Mouse (Mus musculus) T-helper 1 cell (primary cell): ENCODE data around the gene Abtb2.

Source experiments
- in situ Hi-C: fragments of 300-600 bp; cut with MboI, MseI; formaldehyde crosslinking; loops from one replicate; pipeline ENCODE4 v1.15.1; 2025; ENCODE audit warnings: high pct_unique_total_duplicates

Abtb2 gene

GRCm38 (mm10) chr2:103613865-103614264 is 47.8 kb downstream of the Abtb2 start:
- in situ Hi-C loops, result loop anchor here (10.0 kb wide), 1 partner anchor 61 kb away; no protein-coding TSS in a partner anchor

DNA sequence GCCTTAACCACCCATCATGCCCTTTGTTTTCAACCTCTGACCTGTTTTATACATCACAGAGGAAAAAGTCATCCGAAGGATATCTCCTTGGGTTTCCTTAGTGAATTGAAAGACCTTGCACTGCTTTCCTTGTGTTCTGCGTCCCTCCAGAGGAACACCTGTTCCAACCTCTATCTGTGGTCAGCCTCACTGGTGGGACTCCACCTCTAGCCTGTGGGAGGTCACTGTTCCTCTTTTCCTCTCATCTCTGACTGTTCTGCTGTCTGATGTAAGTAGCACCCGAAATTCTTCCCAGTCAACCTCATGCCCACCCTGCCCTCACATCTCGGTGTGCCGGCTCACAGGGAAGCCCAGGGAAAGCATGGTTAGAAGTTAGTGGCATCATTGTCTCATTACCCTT is 48.9 kb downstream of the Abtb2 start:
- in situ Hi-C loops, result loop anchor here (5.0 to 10.0 kb wide), 2 partner anchors 38 to 60 kb away; no protein-coding TSS in a partner anchor

GRCm38 (mm10) chr2:103618407-103618806 is 52.3 kb downstream of the Abtb2 start:
- in situ Hi-C loops, result loop anchor here (5.0 to 10.0 kb wide), 2 partner anchors 41 to 56 kb away; no protein-coding TSS in a partner anchor

- in situ Hi-C loops, result no loop called here
These were observed 56.8 kb downstream of the Abtb2 start for GRCm38 (mm10) chr2:103622950-103623349.

GRCm38 (mm10) chr2:103625349-103625932 is 59.3 kb downstream of the Abtb2 start:
- in situ Hi-C loops, result no loop called here

GRCm38 (mm10) chr2:103627101-103627500 is 61.0 kb downstream of the Abtb2 start:
- in situ Hi-C loops, result no loop called here

DNA sequence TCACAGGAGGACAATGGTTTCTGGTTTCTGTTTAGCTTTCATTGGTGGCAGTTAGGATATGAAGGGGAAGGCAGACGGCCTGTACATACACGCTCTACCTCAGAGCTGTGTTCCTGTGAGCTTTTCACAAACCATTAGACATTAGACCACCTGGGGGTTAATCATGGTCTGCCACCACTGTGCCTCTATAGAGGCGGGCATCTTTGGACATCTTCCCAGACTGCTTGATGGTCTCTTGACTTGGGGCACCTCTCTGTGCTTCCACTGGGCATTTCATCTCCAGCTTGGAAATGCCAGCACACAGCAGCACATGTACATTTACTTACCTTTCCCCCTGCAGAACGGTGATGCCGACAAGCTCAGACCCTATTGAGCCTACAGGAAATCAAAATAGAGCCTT is 63.8 kb downstream of the Abtb2 start:
- in situ Hi-C loops, result no loop called here

DNA sequence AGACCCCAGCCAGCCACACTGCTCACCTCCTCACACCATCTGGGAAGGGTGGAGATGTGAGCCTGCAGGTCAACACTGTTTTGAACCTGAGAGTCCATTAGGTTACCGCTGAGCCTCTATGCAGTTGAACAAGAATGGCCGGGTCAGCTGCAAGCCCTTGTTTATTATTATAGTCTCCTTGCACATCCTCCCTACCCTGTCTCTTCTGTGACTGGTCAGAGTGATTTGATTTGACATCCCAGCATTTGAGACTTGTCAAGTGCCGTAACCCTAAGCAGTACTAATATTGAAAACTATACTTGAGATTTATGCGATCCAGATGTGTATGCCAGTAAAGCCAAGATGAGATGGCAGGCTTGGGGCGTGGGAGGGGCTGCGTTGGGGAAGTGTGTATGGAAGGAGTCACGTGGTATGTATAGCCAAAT is 65.2 kb downstream of the Abtb2 start:
- in situ Hi-C loops, result no loop called here

DNA sequence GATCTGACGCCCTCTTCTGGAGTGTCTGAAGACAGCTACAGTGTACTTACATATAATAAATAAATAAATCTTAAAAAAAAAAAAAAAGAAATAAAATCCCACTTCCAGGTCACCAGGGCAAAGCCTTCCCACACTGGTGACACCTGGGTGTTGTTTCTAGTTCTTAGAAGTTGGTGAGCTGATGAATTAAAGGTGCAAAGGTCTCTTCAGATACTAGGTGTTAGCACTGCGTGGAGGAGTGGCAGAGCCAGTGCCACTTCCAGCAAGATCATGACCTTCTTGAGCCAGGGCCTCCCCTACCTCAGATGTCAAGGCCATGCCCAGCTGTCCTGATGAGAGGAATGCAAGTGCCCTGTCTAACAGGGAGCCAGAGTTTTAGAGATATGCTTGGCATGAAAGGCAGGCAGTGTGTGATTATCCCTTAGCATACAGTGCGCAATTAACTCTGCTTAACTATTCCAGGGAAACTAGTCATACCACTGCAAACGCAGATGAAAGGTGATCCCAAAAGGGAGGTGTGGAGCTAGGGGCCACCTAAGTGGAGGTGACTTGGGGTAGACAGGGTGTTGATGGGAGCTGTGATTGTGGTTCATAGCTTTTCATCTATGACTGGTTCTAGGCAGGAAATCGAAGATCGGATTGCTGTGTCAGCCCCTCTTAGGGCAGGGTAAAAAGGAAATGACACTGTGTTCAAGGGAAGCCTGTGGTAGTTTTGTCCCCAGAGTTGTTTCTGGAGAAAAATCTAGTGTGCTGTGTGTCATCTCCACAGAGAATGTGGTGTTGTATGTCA is 66.2 kb downstream of the Abtb2 start:
- in situ Hi-C loops, result no loop called here

- in situ Hi-C loops, result no loop called here
These were observed 66.8 kb downstream of the Abtb2 start for GRCm38 (mm10) chr2:103632926-103633250.

DNA sequence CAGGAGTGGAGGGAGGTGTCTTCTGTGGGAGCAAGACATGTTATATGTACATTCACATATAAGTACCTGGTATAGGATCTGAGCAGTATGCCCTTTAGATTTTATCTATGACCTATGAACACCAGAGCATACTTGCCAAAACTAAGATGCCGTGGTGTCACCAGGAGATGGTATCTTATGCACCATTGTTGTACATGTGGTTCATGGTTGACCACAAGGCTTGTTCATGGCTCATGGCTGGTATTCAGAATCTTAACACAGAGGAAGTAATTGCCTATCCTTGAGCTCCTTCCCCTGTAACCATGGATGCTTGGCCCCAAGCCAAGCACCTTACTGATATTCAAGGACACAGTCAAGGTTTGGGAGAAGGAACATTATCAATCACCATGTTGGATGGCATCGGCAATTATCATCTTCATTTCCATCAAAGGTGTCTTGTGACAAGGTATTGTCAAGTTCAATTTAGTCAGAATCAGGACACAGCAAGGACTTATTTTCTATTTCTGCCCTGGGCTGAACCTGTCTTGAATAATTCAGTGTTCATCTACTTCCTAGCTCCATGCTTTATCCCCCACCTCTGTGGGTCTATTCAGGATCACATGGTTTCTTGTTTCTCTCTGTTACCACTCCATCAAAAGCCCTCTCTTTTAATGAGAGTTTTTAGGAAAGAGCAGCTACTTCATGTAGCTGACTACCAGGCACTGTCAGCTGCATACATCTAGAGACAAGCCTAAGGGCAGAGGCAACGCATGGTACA is 69.8 kb downstream of the Abtb2 start:
- in situ Hi-C loops, result loop anchor here (5.0 kb wide), 1 partner anchor 36 kb away; no protein-coding TSS in a partner anchor

DNA sequence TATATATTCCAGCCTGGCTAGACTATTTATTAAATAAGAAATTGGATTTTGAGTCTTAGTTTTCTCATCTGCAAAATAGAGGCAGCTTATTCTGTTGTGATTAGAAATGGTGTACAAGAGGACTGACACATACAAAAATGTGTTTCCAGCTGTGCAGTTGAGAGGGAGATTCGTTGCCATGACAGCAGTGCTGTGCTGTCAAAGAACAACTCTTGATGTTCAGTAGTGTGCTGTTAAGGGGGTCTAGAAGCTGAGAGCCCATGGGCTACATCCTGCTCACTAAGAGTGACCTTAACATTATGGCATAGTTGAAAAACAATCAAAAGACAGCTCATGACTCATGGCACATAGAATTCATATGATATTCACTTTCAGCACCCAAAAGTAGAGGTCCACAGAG is 71.3 kb downstream of the Abtb2 start:
- in situ Hi-C loops, result loop anchor here (5.0 kb wide), 1 partner anchor 35 kb away; no protein-coding TSS in a partner anchor

- in situ Hi-C loops, result loop anchor here (5.0 kb wide), 1 partner anchor 34 kb away; no protein-coding TSS in a partner anchor
These were observed 71.8 kb downstream of the Abtb2 start for GRCm38 (mm10) chr2:103637943-103638342.

DNA sequence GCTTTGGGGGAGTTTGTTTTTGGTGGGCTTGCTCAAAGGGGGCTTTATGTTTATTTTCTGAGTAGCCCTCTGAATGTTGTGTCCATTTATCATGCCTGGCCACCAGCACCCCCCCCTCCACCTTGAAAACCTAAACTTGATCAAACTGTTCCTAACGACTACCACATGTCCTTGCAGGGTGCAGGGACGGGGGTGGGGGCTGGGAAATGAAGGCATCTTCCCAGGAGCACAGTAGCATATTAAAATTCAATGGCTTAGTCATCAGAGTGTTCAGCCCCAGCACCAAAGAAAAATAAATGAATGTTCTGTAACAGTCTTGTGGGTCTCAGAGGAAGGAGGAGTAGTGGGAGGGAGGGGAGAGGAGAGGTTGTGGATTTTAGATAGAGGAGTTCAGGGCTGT is 73.6 kb downstream of the Abtb2 start:
- in situ Hi-C loops, result loop anchor here (5.0 kb wide), 1 partner anchor 33 kb away; no protein-coding TSS in a partner anchor

GRCm38 (mm10) chr2:103640861-103641260 is 74.8 kb downstream of the Abtb2 start:
- in situ Hi-C loops, result no loop called here

DNA sequence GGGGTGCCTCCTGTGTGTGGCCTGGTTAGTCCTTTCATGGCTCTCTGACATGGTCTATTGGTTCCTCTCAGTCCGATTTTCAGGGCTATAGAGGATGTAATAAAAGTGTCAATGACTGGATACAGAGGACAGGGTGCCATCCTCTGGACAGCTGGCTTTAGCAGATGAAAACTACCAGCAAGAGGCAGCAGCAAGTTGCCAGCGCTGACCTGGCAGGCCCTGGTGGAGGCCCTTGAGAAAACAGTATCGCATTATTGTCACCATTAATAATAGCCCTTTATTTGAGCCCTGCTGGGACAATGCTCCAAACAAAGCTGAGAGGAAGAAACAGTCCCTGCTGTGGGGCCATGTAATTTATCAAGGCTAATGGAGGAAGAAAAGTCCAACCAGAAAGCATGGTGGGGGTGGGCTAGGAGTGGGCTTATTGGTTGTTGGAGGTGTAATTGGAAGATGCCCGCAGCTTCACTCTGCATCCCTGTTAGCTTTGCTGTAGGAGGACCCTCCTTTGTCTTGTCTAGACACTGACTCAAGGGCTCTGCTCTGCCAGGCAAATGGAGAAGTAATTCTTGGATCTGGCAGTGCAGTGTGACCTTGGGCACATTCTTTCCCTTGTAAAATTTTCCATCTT is 77.6 kb downstream of the Abtb2 start:
- in situ Hi-C loops, result no loop called here

- in situ Hi-C loops, result no loop called here
These were observed 78.3 kb downstream of the Abtb2 start for GRCm38 (mm10) chr2:103644418-103644817.

DNA sequence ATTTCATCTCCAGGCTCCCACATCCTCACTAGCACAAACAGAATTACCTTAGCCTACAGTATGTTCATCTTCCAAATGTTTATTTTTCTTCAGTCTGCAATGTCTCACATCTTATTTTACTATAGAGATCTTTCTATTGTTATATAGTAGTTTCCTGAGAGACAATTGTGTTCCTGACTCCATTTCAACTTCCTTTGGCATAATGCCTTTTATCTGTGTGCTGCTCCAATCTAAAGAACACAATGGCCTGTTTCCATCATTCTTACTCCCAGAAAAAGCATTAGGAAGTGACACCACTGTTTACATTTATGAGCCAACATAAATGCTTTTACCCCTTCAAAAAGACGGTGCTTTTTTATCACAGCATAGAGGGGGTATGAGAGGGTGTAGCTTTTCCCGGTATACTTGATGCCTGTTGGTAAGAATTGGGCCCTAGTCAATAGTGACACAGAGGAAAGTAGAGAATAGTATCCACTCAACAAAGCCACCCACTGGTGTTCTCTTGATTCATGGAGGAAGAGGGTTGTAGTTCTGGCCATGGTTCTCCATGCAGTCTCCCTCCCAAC is 84.3 kb downstream of the Abtb2 start:
- in situ Hi-C loops, result loop anchor here (25.0 kb wide), 1 partner anchor 1212 kb away; the partner anchor contains the start of gene Ccdc73

- in situ Hi-C loops, result loop anchor here (25.0 kb wide), 1 partner anchor 1210 kb away; the partner anchor contains the start of gene Ccdc73
These were observed 86.0 kb downstream of the Abtb2 start for GRCm38 (mm10) chr2:103652121-103652520.

DNA sequence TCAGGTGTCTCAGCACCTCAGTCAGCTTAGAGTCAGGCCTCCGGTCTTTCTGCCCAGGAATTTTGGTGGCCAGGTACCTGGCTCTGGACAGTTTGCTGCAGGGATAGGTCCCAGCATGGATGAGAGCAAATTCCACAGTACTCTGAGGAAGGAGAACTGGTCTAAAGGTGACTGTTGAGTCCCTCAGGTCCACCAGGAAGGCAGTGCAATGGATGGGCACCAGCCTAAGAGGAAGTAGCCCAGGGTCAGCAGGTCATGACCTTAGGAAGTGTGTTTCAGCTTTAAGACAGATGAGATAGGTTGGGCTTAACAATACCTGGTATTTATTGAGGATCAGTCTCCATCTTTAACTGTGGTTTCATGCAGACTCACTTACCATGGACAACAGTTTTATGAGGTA is 88.9 kb downstream of the Abtb2 start:
- in situ Hi-C loops, result loop anchor here (25.0 kb wide), 1 partner anchor 1207 kb away; the partner anchor contains the start of gene Ccdc73

- in situ Hi-C loops, result loop anchor here (25.0 kb wide), 1 partner anchor 1206 kb away; the partner anchor contains the start of gene Ccdc73
These were observed 89.9 kb downstream of the Abtb2 start for GRCm38 (mm10) chr2:103656028-103656427.
